Mouse (Mus musculus): Measurements from ENCODE around the gene Cdh11. TPM values are rescaled to one million over a fixed set of nuclear protein-coding genes. Genes with fewer than 3 reads are reported as not detected.

Gene Cdh11
- total and polyA plus RNA-seq, 3 experiments, result 0.07 TPM; not detected in 2

- H3K9ac ChIP-seq (ENCODE audit: control insufficient read depth, low read depth, low read length, poor library complexity, severe bottlenecking), result no peak overlapping the region
- no peak for DNase-seq (ENCODE audit: low read depth, low spot score)
- H3K27ac ChIP-seq (ENCODE audit: control insufficient read depth, low read depth, low read length), result no peak overlapping the region
- H3K79me2 ChIP-seq (ENCODE audit: control insufficient read depth, insufficient read depth, low read length, poor library complexity), result no peaks in the 10 kb centered on the region
- no peaks in the 10 kb centered on the region for H3K4me1 ChIP-seq (ENCODE audit: control insufficient read depth in 1 of 2, insufficient read depth in 2 of 2, low read length in 2 of 2)
- TF ChIP-seq GABPA (IDR thresholded peaks at IDR 0.05; ENCODE audit: low read depth, low read length) (no peak), CHD1 (IDR thresholded peaks at IDR 0.05; ENCODE audit: low read depth, low read length) (no peak), HCFC1 (IDR thresholded peaks at IDR 0.05; ENCODE audit: low read depth, low read length) (no peak), ZKSCAN1 (IDR thresholded peaks at IDR 0.05; ENCODE audit: low read depth, low read length) (no peak), MAFK (IDR thresholded peaks at IDR 0.05; ENCODE audit: borderline replicate concordance, low read depth, low read length) (no peak), USF2 (IDR thresholded peaks at IDR 0.05; ENCODE audit: borderline replicate concordance in 1 of 2, insufficient read depth in 1 of 2, low read depth in 1 of 2, low read length in 2 of 2) (no peak), GATA1 (IDR thresholded peaks at IDR 0.05; ENCODE audit: low read depth, low read length) (no peak), JUND (IDR thresholded peaks at IDR 0.05; ENCODE audit: low read depth, low read length) (no peak), ELF1 (IDR thresholded peaks at IDR 0.05; ENCODE audit: low read depth, low read length) (no peak), KAT2A (conservative IDR thresholded peaks at IDR 0.05; ENCODE audit: low read depth, low read length) (no peak), CTCF (IDR thresholded peaks at IDR 0.05 in 2 of 3, conservative IDR thresholded peaks at IDR 0.05 in 1 of 3; ENCODE audit: control insufficient read depth in 1 of 3, insufficient read depth in 1 of 3, low read depth in 2 of 3, low read length in 3 of 3, poor library complexity in 1 of 3, severe bottlenecking in 1 of 3) (no peak), MYC (IDR thresholded peaks at IDR 0.05; ENCODE audit: low read depth, low read length) (no peak), SIN3A (IDR thresholded peaks at IDR 0.05; ENCODE audit: low read length) (no peak), POLR2A (IDR thresholded peaks at IDR 0.05; ENCODE audit: control insufficient read depth in 1 of 2, insufficient read depth in 1 of 2, low read depth in 1 of 2, low read length in 2 of 2, poor library complexity in 1 of 2) (no peak)
- H3K9me3 ChIP-seq (replicated peaks; ENCODE audit: insufficient read depth, low read length), result no peaks in the 10 kb centered on the region
- no peak overlapping the region for H3K4me3 ChIP-seq (ENCODE audit: control insufficient read depth in 1 of 2, insufficient read depth in 1 of 2, low read depth in 2 of 2, low read length in 2 of 2)
- no peaks in the 10 kb centered on the region for H3K27me3 ChIP-seq (ENCODE audit: control insufficient read depth in 1 of 2, insufficient read depth in 2 of 2, low read length in 2 of 2)
- H3K36me3 ChIP-seq (ENCODE audit: control insufficient read depth in 1 of 2, insufficient read depth in 2 of 2, low read length in 2 of 2), result no peaks in the 10 kb centered on the region
Measured at GRCm38 (mm10) chr8:102601327-102601726, 184.1 kb downstream of the Cdh11 start.

- no peak for DNase-seq (ENCODE audit: low read depth, low spot score)
- H3K36me3 ChIP-seq (ENCODE audit: control insufficient read depth in 1 of 2, insufficient read depth in 2 of 2, low read length in 2 of 2), result no peaks in the 10 kb centered on the region
- TF ChIP-seq ZC3H11A (IDR thresholded peaks at IDR 0.05; ENCODE audit: low read depth, low read length) (no peak), EP300 (IDR thresholded peaks at IDR 0.05; ENCODE audit: low read depth in 1 of 2, low read length in 2 of 2) (no peak), USF2 (IDR thresholded peaks at IDR 0.05; ENCODE audit: borderline replicate concordance in 1 of 2, insufficient read depth in 1 of 2, low read depth in 1 of 2, low read length in 2 of 2) (no peak), E2F4 (IDR thresholded peaks at IDR 0.05; ENCODE audit: borderline replicate concordance, low read depth, low read length) (no peak), KAT2A (conservative IDR thresholded peaks at IDR 0.05; ENCODE audit: low read depth, low read length) (no peak), MXI1 (IDR thresholded peaks at IDR 0.05; ENCODE audit: low read depth, low read length) (no peak), ETS1 (IDR thresholded peaks at IDR 0.05; ENCODE audit: low read depth, low read length) (no peak), RCOR1 (IDR thresholded peaks at IDR 0.05; ENCODE audit: low read depth, low read length) (no peak), MAFK (IDR thresholded peaks at IDR 0.05; ENCODE audit: borderline replicate concordance, low read depth, low read length) (no peak), POLR2AphosphoS2 (IDR thresholded peaks at IDR 0.05; ENCODE audit: low read length) (no peak), GATA1 (IDR thresholded peaks at IDR 0.05; ENCODE audit: low read depth, low read length) (no peak), CHD1 (IDR thresholded peaks at IDR 0.05; ENCODE audit: low read depth, low read length) (no peak), POLR2A (IDR thresholded peaks at IDR 0.05; ENCODE audit: control insufficient read depth in 1 of 2, insufficient read depth in 1 of 2, low read depth in 1 of 2, low read length in 2 of 2, poor library complexity in 1 of 2) (no peak), HCFC1 (IDR thresholded peaks at IDR 0.05; ENCODE audit: low read depth, low read length) (no peak), MAZ (IDR thresholded peaks at IDR 0.05; ENCODE audit: low read depth, low read length) (no peak), ZKSCAN1 (IDR thresholded peaks at IDR 0.05; ENCODE audit: low read depth, low read length) (no peak), MAX (IDR thresholded peaks at IDR 0.05; ENCODE audit: low read length) (no peak), JUND (IDR thresholded peaks at IDR 0.05; ENCODE audit: low read depth, low read length) (no peak)
- no peak overlapping the region for H3K27ac ChIP-seq (ENCODE audit: control insufficient read depth, low read depth, low read length)
- H3K79me2 ChIP-seq (ENCODE audit: control insufficient read depth, insufficient read depth, low read length, poor library complexity), result no peaks in the 10 kb centered on the region
- H3K9ac ChIP-seq (ENCODE audit: control insufficient read depth, low read depth, low read length, poor library complexity, severe bottlenecking), result no peak overlapping the region
- H3K27me3 ChIP-seq (ENCODE audit: control insufficient read depth in 1 of 2, insufficient read depth in 2 of 2, low read length in 2 of 2), result no peaks in the 10 kb centered on the region
- H3K4me3 ChIP-seq (ENCODE audit: control insufficient read depth in 1 of 2, insufficient read depth in 1 of 2, low read depth in 2 of 2, low read length in 2 of 2), result no peak overlapping the region
- H3K9me3 ChIP-seq (replicated peaks; ENCODE audit: insufficient read depth, low read length), result no peaks in the 10 kb centered on the region
- H3K4me1 ChIP-seq (ENCODE audit: control insufficient read depth in 1 of 2, insufficient read depth in 2 of 2, low read length in 2 of 2), result no peaks in the 10 kb centered on the region
Measured at GRCm38 (mm10) chr8:102596523-102596922, 188.9 kb downstream of the Cdh11 start.
